Mouse (Mus musculus): ENCODE measurements around the gene Ndufs3. TPM values are rescaled to one million over a fixed set of nuclear protein-coding genes. Genes with fewer than 3 reads are reported as not detected.

Gene Ndufs3
- total and polyA plus RNA-seq, 3 experiments = 133 to 185 (median 182) TPM

Other genes with a start within 250 kb of the Ndufs3 start
- 32.7 and 37.5 TPM in 2 replicates for gene Nup160, start 227.6 kb downstream of the Ndufs3 start, total RNA-seq (2012; rRNA removed)
- gene Nup160, start 227.6 kb downstream of the Ndufs3 start, total RNA-seq (2014; rRNA removed) = 59.1 and 73.4 TPM in 2 replicates
- 71.8 and 79.3 TPM in 2 replicates for gene Nup160, start 227.6 kb downstream of the Ndufs3 start, polyA plus RNA-seq (2012; ENCODE audit: insufficient read length, low read depth)
- 33.6 and 41.3 TPM in 2 replicates for gene Fnbp4, start 159.5 kb downstream of the Ndufs3 start, total RNA-seq (2012; rRNA removed)
- 48.8 and 54.9 TPM in 2 replicates for gene Fnbp4, start 159.5 kb downstream of the Ndufs3 start, total RNA-seq (2014; rRNA removed)
- 66.7 and 74.0 TPM in 2 replicates for gene Fnbp4, start 159.5 kb downstream of the Ndufs3 start, polyA plus RNA-seq (2012; ENCODE audit: insufficient read length, low read depth)
- not detected in 2 replicates for gene Agbl2, start 122.1 kb downstream of the Ndufs3 start, total RNA-seq (2012; rRNA removed)
- not detected in 2 replicates for gene Agbl2, start 122.1 kb downstream of the Ndufs3 start, total RNA-seq (2014; rRNA removed)
- not detected in 2 replicates for gene Agbl2, start 122.1 kb downstream of the Ndufs3 start, polyA plus RNA-seq (2012; ENCODE audit: insufficient read length, low read depth)
- gene Mtch2, start 57.7 kb downstream of the Ndufs3 start, total RNA-seq (2012; rRNA removed) = 70.0 and 82.8 TPM in 2 replicates
- 158 and 173 TPM in 2 replicates for gene Mtch2, start 57.7 kb downstream of the Ndufs3 start, total RNA-seq (2014; rRNA removed)
- gene Mtch2, start 57.7 kb downstream of the Ndufs3 start, polyA plus RNA-seq (2012; ENCODE audit: insufficient read length, low read depth) = 162 and 209 TPM in 2 replicates
- not detected in 2 replicates for gene C1qtnf4, start 19.0 kb downstream of the Ndufs3 start, total RNA-seq (2012; rRNA removed)
- gene C1qtnf4, start 19.0 kb downstream of the Ndufs3 start, total RNA-seq (2014; rRNA removed) = not detected in 2 replicates
- not detected in 2 replicates for gene C1qtnf4, start 19.0 kb downstream of the Ndufs3 start, polyA plus RNA-seq (2012; ENCODE audit: insufficient read length, low read depth)
- 20.5 and 28.4 TPM in 2 replicates for gene Kbtbd4, start 87 bp downstream of the Ndufs3 start, total RNA-seq (2012; rRNA removed)
- gene Kbtbd4, start 87 bp downstream of the Ndufs3 start, total RNA-seq (2014; rRNA removed) = 19.5 and 20.1 TPM in 2 replicates
- 21.7 and 24.9 TPM in 2 replicates for gene Kbtbd4, start 87 bp downstream of the Ndufs3 start, polyA plus RNA-seq (2012; ENCODE audit: insufficient read length, low read depth)
- gene Celf1, start 35.6 kb upstream of the Ndufs3 start, total RNA-seq (2012; rRNA removed) = 29.7 and 33.8 TPM in 2 replicates
- 50.9 and 52.8 TPM in 2 replicates for gene Celf1, start 35.6 kb upstream of the Ndufs3 start, total RNA-seq (2014; rRNA removed)
- gene Celf1, start 35.6 kb upstream of the Ndufs3 start, polyA plus RNA-seq (2012; ENCODE audit: insufficient read length, low read depth) = 67.4 and 69.7 TPM in 2 replicates
- gene Rapsn, start 130.8 kb upstream of the Ndufs3 start, total RNA-seq (2012; rRNA removed) = 0.08 TPM in 1 of 2 replicates, not detected in the other
- 0.15 TPM in 1 of 2 replicates, not detected in the other for gene Rapsn, start 130.8 kb upstream of the Ndufs3 start, total RNA-seq (2014; rRNA removed)
- gene Rapsn, start 130.8 kb upstream of the Ndufs3 start, polyA plus RNA-seq (2012; ENCODE audit: insufficient read length, low read depth) = 0.40 TPM in 1 of 2 replicates, not detected in the other
- 214 and 283 TPM in 2 replicates for gene Psmc3, start 149.2 kb upstream of the Ndufs3 start, total RNA-seq (2012; rRNA removed)
- 242 and 257 TPM in 2 replicates for gene Psmc3, start 149.2 kb upstream of the Ndufs3 start, total RNA-seq (2014; rRNA removed)
- gene Psmc3, start 149.2 kb upstream of the Ndufs3 start, polyA plus RNA-seq (2012; ENCODE audit: insufficient read length, low read depth) = 284 and 353 TPM in 2 replicates
- 7.5 and 8.4 TPM in 2 replicates for gene Slc39a13, start 165.6 kb upstream of the Ndufs3 start, total RNA-seq (2012; rRNA removed)
- gene Slc39a13, start 165.6 kb upstream of the Ndufs3 start, total RNA-seq (2014; rRNA removed) = 3.5 and 4.3 TPM in 2 replicates
- gene Slc39a13, start 165.6 kb upstream of the Ndufs3 start, polyA plus RNA-seq (2012; ENCODE audit: insufficient read length, low read depth) = 7.2 and 8.1 TPM in 2 replicates
- gene Spi1, start 177.6 kb upstream of the Ndufs3 start, total RNA-seq (2012; rRNA removed) = 22.7 and 24.7 TPM in 2 replicates
- 29.7 and 42.6 TPM in 2 replicates for gene Spi1, start 177.6 kb upstream of the Ndufs3 start, total RNA-seq (2014; rRNA removed)
- gene Spi1, start 177.6 kb upstream of the Ndufs3 start, polyA plus RNA-seq (2012; ENCODE audit: insufficient read length, low read depth) = 35.2 and 45.7 TPM in 2 replicates
- 0.04 TPM in 2 replicates for gene Mybpc3, start 213.3 kb upstream of the Ndufs3 start, total RNA-seq (2012; rRNA removed)
- 0.07 and 0.15 TPM in 2 replicates for gene Mybpc3, start 213.3 kb upstream of the Ndufs3 start, total RNA-seq (2014; rRNA removed)
- gene Mybpc3, start 213.3 kb upstream of the Ndufs3 start, polyA plus RNA-seq (2012; ENCODE audit: insufficient read length, low read depth) = 0.27 TPM in 2 replicates